ENCODE assay signal across 9 mouse cellular contexts in the genomic region with DNA sequence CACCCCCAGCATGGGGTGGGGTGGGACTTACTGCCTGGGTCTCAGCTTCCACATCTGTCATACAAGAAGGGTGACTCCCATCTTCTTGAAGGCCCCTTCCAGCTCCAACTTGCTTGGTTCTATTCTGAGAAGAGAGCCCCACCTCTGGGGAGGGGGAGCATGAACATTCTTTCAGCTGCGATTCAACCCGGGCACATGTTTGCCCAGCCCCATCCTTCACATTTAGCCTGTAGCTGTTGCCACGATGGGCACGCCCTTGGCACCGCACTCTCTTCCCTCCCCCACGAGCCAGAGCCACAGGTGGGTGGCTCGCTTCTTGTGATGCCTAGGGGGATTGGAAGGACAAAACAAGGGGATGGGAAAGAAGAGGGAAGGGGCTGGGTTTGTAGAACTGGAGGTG. TPM values are rescaled to one million over a fixed set of nuclear protein-coding genes. Genes with fewer than 3 reads are reported as not detected.
DNase-seq lines count a peak whose midpoint lies in the region; ATAC-seq lines count a peak whose summit lies in the region.
"Had no signal": no experiment of that assay in that cellular context is flagged by ENCODE, and none has a peak within 500 bp of the region (broad histone marks: within the 10 kb centered on the region; RNA-seq: fewer than 3 reads in every experiment).

No protein-coding gene starts in this region.

- H3K27ac ChIP-seq in forebrain, embryonic 10.5 days, result no peak overlapping the region
- no peak overlapping the region for H3K27ac ChIP-seq in forebrain, embryonic 16.5 days (ENCODE audit: low read length)
- no peak overlapping the region for H3K27ac ChIP-seq in kidney, embryonic 16.5 days (ENCODE audit: low read length)
- no peak overlapping the region for H3K27ac ChIP-seq in forebrain, embryonic 12.5 days
- peak overlapping the region; percentile 90 for H3K27ac ChIP-seq in limb, embryonic 15.5 days

- 17% methylated on average over 7 of the region's 7 CpGs for WGBS in forebrain, embryonic 10.5 days
- 14% methylated on average over 7 of the region's 7 CpGs for WGBS in forebrain, embryonic 16.5 days
- 21% methylated on average over 7 of the region's 7 CpGs for WGBS in kidney, embryonic 16.5 days
- 19% methylated on average over 7 of the region's 7 CpGs for WGBS in forebrain, embryonic 12.5 days
- 13% methylated on average over 7 of the region's 7 CpGs for WGBS in limb, embryonic 15.5 days

- H3K9me3 ChIP-seq in forebrain, embryonic 10.5 days, result no peaks in the 10 kb centered on the region
- no peaks in the 10 kb centered on the region for H3K9me3 ChIP-seq in forebrain, embryonic 16.5 days (ENCODE audit: control insufficient read depth, low read length)
- no peaks in the 10 kb centered on the region for H3K9me3 ChIP-seq in kidney, embryonic 16.5 days (ENCODE audit: low read length)
- no peaks in the 10 kb centered on the region for H3K9me3 ChIP-seq in forebrain, embryonic 12.5 days
- H3K9me3 ChIP-seq in limb, embryonic 15.5 days, result no peaks in the 10 kb centered on the region
- H3K9me3 ChIP-seq: G1E had no signal

- peaks cover 80% of the 10 kb centered on the region for H3K4me1 ChIP-seq in forebrain, embryonic 10.5 days
- peaks cover 28% of the 10 kb centered on the region for H3K4me1 ChIP-seq in forebrain, embryonic 16.5 days (replicated peaks; ENCODE audit: control insufficient read depth, insufficient read depth, low read length)
- peaks cover 43% of the 10 kb centered on the region for H3K4me1 ChIP-seq in kidney, embryonic 16.5 days (ENCODE audit: insufficient read depth, low read length)
- H3K4me1 ChIP-seq in forebrain, embryonic 12.5 days, result peaks cover 49% of the 10 kb centered on the region
- H3K4me1 ChIP-seq in limb, embryonic 15.5 days, result peaks cover 79% of the 10 kb centered on the region

- H3K9ac ChIP-seq in forebrain, embryonic 16.5 days (replicated peaks; ENCODE audit: low read depth, low read length), result no peak overlapping the region
- H3K9ac ChIP-seq in kidney, embryonic 16.5 days (replicated peaks; ENCODE audit: low read length), result no peak overlapping the region
- no peak overlapping the region for H3K9ac ChIP-seq in forebrain, embryonic 12.5 days
- H3K9ac ChIP-seq in limb, embryonic 15.5 days, result no peak overlapping the region

- H3K4me2 ChIP-seq in forebrain, embryonic 16.5 days (ENCODE audit: low read length), result no peak overlapping the region
- H3K4me2 ChIP-seq in kidney, embryonic 16.5 days (replicated peaks; ENCODE audit: low read depth, low read length), result peak overlapping the region; percentile 86; the same call in 1 of the 2 replicates
- 0 out of 2 replicates have a peak overlapping the region, but pooled peaks have one; percentile 66 for H3K4me2 ChIP-seq in forebrain, embryonic 12.5 days
- H3K4me2 ChIP-seq in limb, embryonic 15.5 days, result 0 out of 2 replicates have a peak overlapping the region, but pooled peaks have one; percentile 7

- no peak for ATAC-seq in forebrain, embryonic 16.5 days
- ATAC-seq in kidney, embryonic 16.5 days (ENCODE audit: low FRiP score, low TSS enrichment), result no peak
- ATAC-seq in forebrain, embryonic 12.5 days (ENCODE audit: low FRiP score), result 0 out of 2 replicates have a peak, but pooled peaks have one; percentile 12
- ATAC-seq in limb, embryonic 15.5 days (ENCODE audit: insufficient number of reproducible peaks, low FRiP score, low TSS enrichment, low read depth), result no peak

- DNase-seq in forebrain, embryonic 10.5 days (ENCODE audit: extremely low spot score, low spot score), result no peak
- DNase-seq in kidney, adult 8-10 months, result no peak
- no peak for DNase-seq in layer of hippocampus, postnatal 25 days (ENCODE audit: extremely low spot score in 1 of 2, low spot score in 1 of 2)
- DNase-seq in cerebellum, postnatal 25 days, result no peak

- H3K27me3 ChIP-seq in forebrain, embryonic 10.5 days (ENCODE audit: poor library complexity, severe bottlenecking), result peaks cover 96% of the 10 kb centered on the region
- peaks cover 34% of the 10 kb centered on the region for H3K27me3 ChIP-seq in forebrain, embryonic 16.5 days (replicated peaks; ENCODE audit: control insufficient read depth, insufficient read depth, low read length)
- H3K27me3 ChIP-seq in kidney, embryonic 16.5 days (ENCODE audit: insufficient read depth, low read length), result peaks cover 69% of the 10 kb centered on the region
- peaks cover 66% of the 10 kb centered on the region for H3K27me3 ChIP-seq in forebrain, embryonic 12.5 days
- H3K27me3 ChIP-seq in limb, embryonic 15.5 days, result no peaks in the 10 kb centered on the region

- no peaks in the 10 kb centered on the region for H3K36me3 ChIP-seq in forebrain, embryonic 10.5 days (replicated peaks)
- H3K36me3 ChIP-seq in forebrain, embryonic 16.5 days (ENCODE audit: control insufficient read depth, insufficient read depth), result no peaks in the 10 kb centered on the region
- no peaks in the 10 kb centered on the region for H3K36me3 ChIP-seq in kidney, embryonic 16.5 days (ENCODE audit: insufficient read depth, low read length)
- H3K36me3 ChIP-seq in forebrain, embryonic 12.5 days (replicated peaks), result no peaks in the 10 kb centered on the region
- no peaks in the 10 kb centered on the region for H3K36me3 ChIP-seq in limb, embryonic 15.5 days
- H3K36me3 ChIP-seq: G1E had no signal

- H3K4me3 ChIP-seq in forebrain, embryonic 10.5 days, result peak overlapping the region; percentile 58; the same call in 1 of the 2 replicates
- no peak overlapping the region for H3K4me3 ChIP-seq in forebrain, embryonic 16.5 days (replicated peaks; ENCODE audit: low read length)
- no peak overlapping the region for H3K4me3 ChIP-seq in kidney, embryonic 16.5 days (ENCODE audit: low read length)
- H3K4me3 ChIP-seq in forebrain, embryonic 12.5 days (replicated peaks), result no peak overlapping the region
- H3K4me3 ChIP-seq in limb, embryonic 15.5 days, result no peak overlapping the region; the same call in 1 of the 2 replicates

RNA-seq across cellular contexts. Expression of a gene that starts 40.8 kb away (rescaled TPM):
- 19.7 and 19.8 TPM in 2 replicates for polyA plus RNA-seq in forebrain, embryonic 10.5 days (2016; fragmentation: Nextera tagmentation; extraction: Ambion mirVana)
- polyA plus RNA-seq in forebrain, embryonic 16.5 days (2015; fragmentation: Nextera tagmentation; extraction: Ambion mirVana), result 6.5 and 7.0 TPM in 2 replicates
- 21.8 and 23.4 TPM in 2 replicates for polyA plus RNA-seq in kidney, embryonic 16.5 days (2015; fragmentation: Nextera tagmentation; extraction: Ambion mirVana)
- polyA plus RNA-seq in forebrain, embryonic 12.5 days (2016; fragmentation: Nextera tagmentation; extraction: Ambion mirVana), result 16.7 and 17.7 TPM in 2 replicates
- 33.0 and 43.8 TPM in 2 replicates for polyA plus RNA-seq in limb, embryonic 15.5 days (2015; fragmentation: Nextera tagmentation; extraction: Ambion mirVana)
- total RNA-seq in layer of hippocampus, postnatal 25 days (2021), result 10 to 100 TPM; 19.4 to 25.7 TPM
- polyA plus RNA-seq: G1E had no signal
